Mouse (Mus musculus) layer of hippocampus, adult 8-10 months (tissue): ENCODE data around the gene Cacna1d. TPM values are rescaled to one million over a fixed set of nuclear protein-coding genes. Genes with fewer than 3 reads are reported as not detected.

ENCODE experiments used
- DNase-seq, 2 experiments: peaks; one replicate each; pipeline ENCODE4 v3.0.0; 2022; ENCODE audit warnings: low spot score in 2 of 2
- total RNA-seq, 4 experiments: library from RNA; stranded (reverse); gene quantifications; 2 replicates each; pipeline ENCODE4 v1.2.4; 2022

Gene Cacna1d
- total RNA-seq, 4 experiments from 2014 or later, result 42.2 to 55.3 (median 50.8) TPM

GRCm38 (mm10) chr14:30171008-30171407, 320.2 kb downstream of the Cacna1d start:
- no peak for DNase-seq

- DNase-seq, result no peak
These were observed 321.8 kb downstream of the Cacna1d start for GRCm38 (mm10) chr14:30169455-30169854.

- DNase-seq, result no peak
These were observed 322.4 kb downstream of the Cacna1d start for GRCm38 (mm10) chr14:30168902-30169301.

GRCm38 (mm10) chr14:30168387-30168786, 322.9 kb downstream of the Cacna1d start:
- DNase-seq, result no peak

- DNase-seq, result no peak
These were observed 323.6 kb downstream of the Cacna1d start for GRCm38 (mm10) chr14:30167606-30168005.

GRCm38 (mm10) chr14:30166036-30166435, 325.2 kb downstream of the Cacna1d start:
- DNase-seq, result no peak

- DNase-seq, result peak; percentile 49 to 62
These were observed 327.2 kb downstream of the Cacna1d start for GRCm38 (mm10) chr14:30163733-30164708.

- DNase-seq, result peak; percentile 39 to 54
These were observed 343.5 kb downstream of the Cacna1d start for GRCm38 (mm10) chr14:30147774-30148173.

- no peak for DNase-seq
These were observed 352.8 kb downstream of the Cacna1d start for GRCm38 (mm10) chr14:30138379-30138964.

GRCm38 (mm10) chr14:30137961-30138360, 353.3 kb downstream of the Cacna1d start:
- no peak for DNase-seq

- peak; percentile 72 to 86 for DNase-seq
These were observed 354.3 kb downstream of the Cacna1d start for GRCm38 (mm10) chr14:30136965-30137364.

GRCm38 (mm10) chr14:30135351-30135750, 355.9 kb downstream of the Cacna1d start:
- no peak for DNase-seq

- no peak for DNase-seq
These were observed 357.6 kb downstream of the Cacna1d start for GRCm38 (mm10) chr14:30133684-30134083.

- DNase-seq, result no peak
These were observed 360.0 kb downstream of the Cacna1d start for GRCm38 (mm10) chr14:30131256-30131655.

GRCm38 (mm10) chr14:30130092-30130491, 361.2 kb downstream of the Cacna1d start:
- no peak for DNase-seq

GRCm38 (mm10) chr14:30129378-30129777, 361.9 kb downstream of the Cacna1d start:
- no peak for DNase-seq

- peak in 1 of 2 experiments; percentile 30 for DNase-seq
These were observed 366.1 kb downstream of the Cacna1d start for GRCm38 (mm10) chr14:30124951-30125690.

- no peak for DNase-seq
These were observed 371.2 kb downstream of the Cacna1d start for GRCm38 (mm10) chr14:30120023-30120422.

GRCm38 (mm10) chr14:30113392-30114108, 377.7 kb downstream of the Cacna1d start:
- DNase-seq, result no peak

GRCm38 (mm10) chr14:30109079-30109478, 382.2 kb downstream of the Cacna1d start:
- no peak for DNase-seq

- no peak for DNase-seq
These were observed 384.7 kb downstream of the Cacna1d start for GRCm38 (mm10) chr14:30106550-30106949.
